Mouse (Mus musculus): Measurements from ENCODE around the gene Pitx2.

DNA sequence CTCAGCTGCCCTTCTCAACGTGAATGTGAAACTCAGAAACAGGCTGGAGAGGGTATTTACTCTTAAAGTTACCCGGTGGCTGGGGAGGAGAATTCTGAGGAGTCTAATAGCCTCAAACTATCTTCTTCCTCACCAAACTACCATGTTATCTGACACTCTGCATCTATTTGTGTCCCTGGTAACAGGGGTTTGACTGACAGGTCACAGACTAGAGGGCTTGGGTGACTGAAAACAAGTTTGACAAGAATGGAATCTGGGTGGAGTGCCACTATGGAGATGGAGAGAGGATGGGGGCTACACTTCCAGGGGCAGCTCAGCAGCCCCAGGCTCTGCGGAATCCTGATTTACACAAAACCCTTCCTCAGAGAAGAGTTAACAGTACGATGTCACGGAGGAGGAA is 27.7 kb downstream of the Pitx2 start:
- TF ChIP-seq POLR2A (IDR thresholded peaks at IDR 0.05; ENCODE audit: extremely low read depth, insufficient read depth, low read length) (no peak), CTCF (IDR thresholded peaks at IDR 0.05; ENCODE audit: extremely low read depth, insufficient read depth, low read length) (no peak)

Data from cortical plate, adult 2 months (tissue).